Mouse (Mus musculus) lung, embryonic 15.5 days (tissue): ENCODE data around the gene Rgl2. TPM values are rescaled to one million over a fixed set of nuclear protein-coding genes. Genes with fewer than 3 reads are reported as not detected.
"Not testable (repeated sequence)": the region's sequence is repeated elsewhere in the genome, so short reads cannot be mapped to it uniquely, and the experiment has no call there.

Source experiments
- ATAC-seq: fragments of 200-750 bp; cut with Nextera tagmentation; 2 replicates; pipeline ENCODE4 v1.8.0; 2017; ENCODE audit warnings: moderate number of reproducible peaks, borderline replicate concordance; ENCODE audit not compliant: low FRiP score, low TSS enrichment; ENCODE audit errors: extremely low read depth
- H3K27ac ChIP-seq: fragments of 300-500 bp; sonication (generic); 2 replicates; pipeline ENCODE4 v1.5.1; 2015; ENCODE audit warnings: moderate library complexity, mild to moderate bottlenecking, inconsistent platforms
- H3K27me3 ChIP-seq: fragments of 300-500 bp; sonication (generic); 2 replicates; pipeline ENCODE4 v1.6.1; 2015; ENCODE audit warnings: inconsistent platforms
- H3K36me3 ChIP-seq: fragments of 300-500 bp; sonication (generic); 2 replicates; pipeline ENCODE4 v1.6.1; 2015; ENCODE audit warnings: inconsistent platforms
- H3K4me1 ChIP-seq: fragments of 300-500 bp; sonication (generic); 2 replicates; pipeline ENCODE4 v1.6.1; 2015; ENCODE audit warnings: inconsistent platforms
- H3K4me2 ChIP-seq: fragments of 300-500 bp; sonication (generic); 2 replicates; pipeline ENCODE4 v1.6.1; 2015; ENCODE audit warnings: inconsistent platforms, mild to moderate bottlenecking, moderate library complexity
- H3K4me3 ChIP-seq: fragments of 300-500 bp; sonication (generic); 2 replicates; pipeline ENCODE4 v1.5.1; 2015; ENCODE audit warnings: mild to moderate bottlenecking, inconsistent platforms
- H3K9ac ChIP-seq: fragments of 300-500 bp; sonication (generic); 2 replicates; pipeline ENCODE4 v1.6.1; 2015; ENCODE audit warnings: inconsistent platforms
- H3K9me3 ChIP-seq: fragments of 300-500 bp; sonication (generic); 2 replicates; pipeline ENCODE4 v1.6.1; 2016; ENCODE audit warnings: inconsistent platforms
- WGBS: fragments of 180-500 bp; shearing (Covaris S2); methylation state at CpG from one replicate; pipeline ENCODE4 v1.1.7; 2015; 5-methylcytosine and 5-hydroxymethylcytosine counted together
- polyA plus RNA-seq: library from polyadenylated mRNA; unstranded; fragments of >200 nt; fragmentation: Nextera tagmentation; extraction: Ambion mirVana; gene quantifications from 2 replicates; pipeline ENCODE4 v1.2.1, GENCODE M21; 2015

The Rgl2 gene
- polyA plus RNA-seq, 1 experiment from 2014 or later = 57.8 TPM

GRCm38 (mm10) chr17:33943454-33943853, 14.1 kb downstream of the Rgl2 start:
- Histone ChIP-seq H3K4me1 (peaks cover 21% of the 10 kb centered on the region), H3K36me3 (peaks cover 42% of the 10 kb centered on the region), H3K27me3 (no peaks in the 10 kb centered on the region), H3K4me2 (no peak overlapping the region), H3K27ac (no peak overlapping the region), H3K9ac (no peak overlapping the region), H3K4me3 (no peak overlapping the region), H3K9me3 (no peaks in the 10 kb centered on the region)
- ATAC-seq = no peak
- 92% methylated on average over 15 of the region's 15 CpGs for WGBS

GRCm38 (mm10) chr17:33947430-33948089, 18.2 kb downstream of the Rgl2 start:
- Histone ChIP-seq H3K27ac (no peak overlapping the region), H3K4me2 (no peak overlapping the region), H3K4me1 (peaks cover 25% of the 10 kb centered on the region), H3K36me3 (peaks cover 61% of the 10 kb centered on the region), H3K9ac (no peak overlapping the region), H3K9me3 (no peaks in the 10 kb centered on the region), H3K4me3 (no peak overlapping the region), H3K27me3 (no peaks in the 10 kb centered on the region)
- no peak for ATAC-seq
- 88% methylated on average over 10 of the region's 10 CpGs for WGBS

GRCm38 (mm10) chr17:33948090-33948904, 19.0 kb downstream of the Rgl2 start:
- Histone ChIP-seq H3K4me1 (peaks cover 32% of the 10 kb centered on the region), H3K27ac (no peak overlapping the region), H3K9me3 (no peaks in the 10 kb centered on the region), H3K27me3 (no peaks in the 10 kb centered on the region), H3K36me3 (peaks cover 62% of the 10 kb centered on the region), H3K4me3 (no peak overlapping the region), H3K4me2 (no peak overlapping the region), H3K9ac (no peak overlapping the region)
- 86% methylated on average over 22 of the region's 22 CpGs for WGBS
- ATAC-seq = no peak

GRCm38 (mm10) chr17:33948905-33949537, 19.7 kb downstream of the Rgl2 start:
- Histone ChIP-seq H3K36me3 (peaks cover 64% of the 10 kb centered on the region), H3K27ac (no peak overlapping the region), H3K4me3 (no peak overlapping the region), H3K9me3 (no peaks in the 10 kb centered on the region), H3K4me2 (no peak overlapping the region), H3K4me1 (peaks cover 39% of the 10 kb centered on the region), H3K27me3 (no peaks in the 10 kb centered on the region), H3K9ac (no peak overlapping the region)
- ATAC-seq = no peak
- 85% methylated on average over 19 of the region's 19 CpGs for WGBS

GRCm38 (mm10) chr17:33950131-33950625, 20.8 kb downstream of the Rgl2 start:
- H3K4me3 ChIP-seq = peak overlapping the region; percentile 47
- WGBS = 73% methylated on average over 10 of the region's 10 CpGs
- no peak for ATAC-seq
- H3K9ac ChIP-seq = no peak overlapping the region
- H3K27me3 ChIP-seq = no peaks in the 10 kb centered on the region
- H3K9me3 ChIP-seq = no peaks in the 10 kb centered on the region
- H3K4me2 ChIP-seq = peak overlapping the region; percentile 90
- peaks cover 56% of the 10 kb centered on the region for H3K36me3 ChIP-seq
- H3K4me1 ChIP-seq = peaks cover 46% of the 10 kb centered on the region
- peak overlapping the region; percentile 90; the same call in 1 of the 2 replicates for H3K27ac ChIP-seq

GRCm38 (mm10) chr17:33951021-33951946, 21.9 kb downstream of the Rgl2 start, which contains the start of gene B3galt4:
Gene B3galt4 (minus strand): TSS chr17:33951488.
- Histone ChIP-seq H3K9ac (peak within 1 kb of the TSS; percentile 54), H3K27ac (peak within 1 kb of the TSS; percentile 90), H3K4me3 (peak within 1 kb of the TSS; percentile 47), H3K9me3 (no peaks in the 10 kb centered on the region), H3K27me3 (no peaks in the 10 kb centered on the region), H3K4me2 (peak within 1 kb of the TSS; percentile 90), H3K4me1 (peaks cover 47% of the 10 kb centered on the region), H3K36me3 (peaks cover 47% of the 10 kb centered on the region)
- WGBS = under 1% methylated on average over 45 of the region's 45 CpGs
- peak; percentile 78 for ATAC-seq

- peak overlapping the region; percentile 47; the same call in 1 of the 2 replicates for H3K4me3 ChIP-seq
Observed at GRCm38 (mm10) chr17:33952015-33952414, 22.7 kb downstream of the Rgl2 start.

GRCm38 (mm10) chr17:33952879-33953278, 23.5 kb downstream of the Rgl2 start:
- Histone ChIP-seq H3K27ac (no peak overlapping the region), H3K4me1 (peaks cover 55% of the 10 kb centered on the region), H3K9me3 (no peaks in the 10 kb centered on the region), H3K36me3 (peaks cover 39% of the 10 kb centered on the region), H3K4me3 (no peak overlapping the region), H3K9ac (0 out of 2 replicates have a peak overlapping the region, but pooled peaks have one; percentile 2), H3K4me2 (peak overlapping the region; percentile 90; the same call in 1 of the 2 replicates), H3K27me3 (no peaks in the 10 kb centered on the region)
- ATAC-seq = no peak
- WGBS = 63% methylated on average over 4 of the region's 4 CpGs

More at GRCm38 (mm10) chr17:33952015-33952414, 22.7 kb downstream of the Rgl2 start:
- H3K4me1 ChIP-seq = peaks cover 53% of the 10 kb centered on the region
- peaks cover 43% of the 10 kb centered on the region for H3K36me3 ChIP-seq
- not testable (repeated sequence) for H3K27ac ChIP-seq, ATAC-seq, H3K27me3 ChIP-seq, H3K9me3 ChIP-seq
- peak overlapping the region; percentile 90 for H3K4me2 ChIP-seq
- WGBS = 72% methylated on average over 13 of the region's 13 CpGs
- H3K9ac ChIP-seq = 0 out of 2 replicates have a peak overlapping the region, but pooled peaks have one; percentile 54

- Histone ChIP-seq H3K4me3 (0 out of 2 replicates have a peak overlapping the region, but pooled peaks have one; percentile 1), H3K36me3 (peaks cover 36% of the 10 kb centered on the region), H3K4me1 (peaks cover 55% of the 10 kb centered on the region)
Observed at GRCm38 (mm10) chr17:33953310-33953709, 24.0 kb downstream of the Rgl2 start.

GRCm38 (mm10) chr17:33953961-33954565, 24.7 kb downstream of the Rgl2 start:
- Histone ChIP-seq H3K27me3 (no peaks in the 10 kb centered on the region), H3K9me3 (no peaks in the 10 kb centered on the region), H3K27ac (peak overlapping the region; percentile 42; the same call in 1 of the 2 replicates), H3K4me2 (peak overlapping the region; percentile 76), H3K4me3 (peak overlapping the region; percentile 75), H3K36me3 (peaks cover 37% of the 10 kb centered on the region), H3K4me1 (peaks cover 55% of the 10 kb centered on the region), H3K9ac (peak overlapping the region; percentile 94)
- no peak for ATAC-seq
- WGBS = 37% methylated on average over 5 of the region's 5 CpGs

More at GRCm38 (mm10) chr17:33953310-33953709, 24.0 kb downstream of the Rgl2 start:
- peak overlapping the region; percentile 76 for H3K4me2 ChIP-seq
- 69% methylated on average over 3 of the region's 3 CpGs for WGBS
- ATAC-seq = no peak
- H3K9me3 ChIP-seq = no peaks in the 10 kb centered on the region
- no peaks in the 10 kb centered on the region for H3K27me3 ChIP-seq
- peak overlapping the region; percentile 94; the same call in 1 of the 2 replicates for H3K9ac ChIP-seq
- 0 out of 2 replicates have a peak overlapping the region, but pooled peaks have one; percentile 1 for H3K27ac ChIP-seq
